Mouse (Mus musculus) G1E (cell line): ENCODE measurements around the gene Baz1a. TPM values are rescaled to one million over a fixed set of nuclear protein-coding genes. Genes with fewer than 3 reads are reported as not detected.

Experiments used
- ATAC-seq: 2 replicates; pipeline ENCODE4 v1.8.0; 2016; ENCODE audit warnings: mild to moderate bottlenecking; ENCODE audit not compliant: insufficient number of reproducible peaks, poor library complexity, low FRiP score, severe bottlenecking; ENCODE audit errors: extremely low read depth
- DNase-seq: peaks from one replicate; pipeline ENCODE4 v3.0.0; 2012; ENCODE audit warnings: low spot score
- H3K27me3 ChIP-seq: 2 replicates; pipeline ENCODE4 v1.6.1; 2012; ENCODE audit warnings: mild to moderate bottlenecking, low read length, inconsistent platforms; ENCODE audit not compliant: insufficient read depth
- H3K36me3 ChIP-seq: replicated peaks from 2 replicates; pipeline ENCODE3; 2012; ENCODE audit warnings: mild to moderate bottlenecking, inconsistent platforms
- H3K4me1 ChIP-seq: 2 replicates; pipeline ENCODE4 v1.6.1; 2012; ENCODE audit warnings: low read depth, low read length, inconsistent platforms, mixed read lengths; ENCODE audit not compliant: insufficient read depth
- H3K4me3 ChIP-seq: 2 replicates; pipeline ENCODE4 v1.5.1; 2012; ENCODE audit warnings: low read depth, mild to moderate bottlenecking, inconsistent platforms, low read length, moderate library complexity, mixed read lengths
- H3K9me3 ChIP-seq: replicated peaks from 2 replicates; pipeline ENCODE4 v1.6.1; 2012; ENCODE audit warnings: inconsistent platforms
- CTCF ChIP-seq: IDR thresholded peaks from 2 replicates; pipeline ENCODE4 v1.5.1; 2012; ENCODE audit warnings: low read depth, low read length, inconsistent platforms, mixed read lengths
- GATA1 ChIP-seq: IDR thresholded peaks from 2 replicates; pipeline ENCODE4 v1.6.1; 2012; ENCODE audit warnings: borderline replicate concordance, low read length, inconsistent platforms, mixed read lengths
- GATA2 ChIP-seq: IDR thresholded peaks from 2 replicates; pipeline ENCODE4 v1.6.1; 2012; ENCODE audit warnings: low read depth, low read length, inconsistent platforms, borderline replicate concordance
- POLR2AphosphoS5 ChIP-seq: IDR thresholded peaks from 2 replicates; pipeline ENCODE4 v1.6.1; 2012; ENCODE audit warnings: low read depth, low read length, inconsistent platforms; ENCODE audit not compliant: insufficient replicate concordance
- TAL1 ChIP-seq: conservative IDR thresholded peaks from 2 replicates; pipeline ENCODE4 v1.6.1; 2012; ENCODE audit warnings: low read depth, low read length, inconsistent platforms, mixed read lengths
- polyA plus RNA-seq: library from polyadenylated mRNA; stranded (reverse); fragments of >175 nt; gene quantifications from 2 replicates; pipeline ENCODE4 v1.2.3, GENCODE M21; 2012
- total RNA-seq, 2 experiments: library from RNA; stranded (forward) in 1 of 2; stranded (reverse) in 1 of 2; fragments of 200-1000 nt in 1 of 2; fragments of >200 nt in 1 of 2; fragmentation: Nextera tagmentation in 1 of 2; gene quantifications; 2 replicates each; pipeline ENCODE4 v1.2.3; 2014 to 2017

Baz1a gene
- total and polyA plus RNA-seq, 3 experiments = 34.1 to 370 (median 174) TPM

GRCm38 (mm10) chr12:54999016-54999690 lies 15.0 kb downstream of the Baz1a start:
- no peaks in the 10 kb centered on the region; the same call in none of the 2 replicates for H3K27me3 ChIP-seq
- H3K9me3 ChIP-seq = no peaks in the 10 kb centered on the region
- ATAC-seq (no peak), DNase-seq (no peak)
- no peak for TF ChIP-seq GATA2
- H3K4me3 ChIP-seq = no peak overlapping the region
- H3K36me3 ChIP-seq = no peaks in the 10 kb centered on the region
- peaks cover 17% of the 10 kb centered on the region for H3K4me1 ChIP-seq

- H3K4me1 ChIP-seq = peaks cover 22% of the 10 kb centered on the region
- no peaks in the 10 kb centered on the region for H3K9me3 ChIP-seq
- H3K36me3 ChIP-seq = no peaks in the 10 kb centered on the region
- no peak for ATAC-seq
- TF ChIP-seq POLR2AphosphoS5 (no peak), GATA2 (no peak)
- DNase-seq = no peak
- H3K4me3 ChIP-seq = no peak overlapping the region
- no peaks in the 10 kb centered on the region; the same call in none of the 2 replicates for H3K27me3 ChIP-seq
Observed at GRCm38 (mm10) chr12:54998411-54998810, 15.7 kb downstream of the Baz1a start.

DNA sequence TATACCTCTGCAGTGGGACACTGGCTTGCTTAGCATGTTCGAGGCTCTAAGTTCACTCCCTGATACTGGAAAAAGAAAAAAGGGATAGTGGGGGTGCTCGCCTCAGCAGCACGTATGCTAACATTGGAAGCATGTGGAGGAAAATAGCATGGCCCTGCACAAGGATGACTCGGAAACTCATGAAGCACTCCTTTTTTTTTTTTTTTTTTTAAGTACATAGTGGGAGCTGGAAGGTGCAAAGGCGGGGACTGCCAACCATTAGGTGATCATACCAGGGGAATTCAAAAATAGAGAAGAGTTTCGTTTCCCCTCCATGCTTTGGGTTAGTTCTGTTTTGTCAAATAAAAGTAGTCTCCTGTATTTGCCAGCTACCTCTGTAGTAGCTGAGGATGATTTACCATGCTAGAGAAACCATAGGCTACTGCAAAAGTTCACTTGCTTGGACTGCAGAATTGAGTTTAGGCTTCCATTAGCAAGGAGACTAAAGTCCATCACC lies 17.1 kb downstream of the Baz1a start:
- ATAC-seq = no peak
- H3K36me3 ChIP-seq = no peaks in the 10 kb centered on the region
- no peak for DNase-seq
- no peaks in the 10 kb centered on the region; the same call in none of the 2 replicates for H3K27me3 ChIP-seq
- no peak for TF ChIP-seq CTCF
- TF ChIP-seq TAL1 = no peak
- no peak for TF ChIP-seq GATA1
- no peaks in the 10 kb centered on the region for H3K9me3 ChIP-seq
- H3K4me1 ChIP-seq = peaks cover 31% of the 10 kb centered on the region
- H3K4me3 ChIP-seq = no peak overlapping the region

DNA sequence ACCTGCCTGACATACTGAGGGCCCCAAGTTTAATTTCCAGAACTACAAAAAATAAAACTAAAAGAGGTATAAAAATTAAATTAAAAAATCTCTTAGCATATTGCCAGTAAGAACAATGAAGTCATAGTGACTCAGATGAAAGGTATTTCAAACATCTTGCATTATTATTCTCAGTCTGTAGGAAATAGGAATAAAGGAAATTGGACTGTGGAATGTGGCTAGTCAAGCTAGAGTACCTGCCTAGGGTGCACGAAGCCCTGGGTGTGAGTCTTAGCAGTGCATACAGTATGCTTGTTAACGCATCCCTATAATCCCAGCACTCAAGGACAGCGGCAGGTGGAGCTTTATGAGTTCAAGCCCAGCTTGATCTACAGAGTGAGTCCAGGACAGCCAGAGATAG lies 18.2 kb downstream of the Baz1a start:
- ATAC-seq (no peak), DNase-seq (no peak)
- H3K36me3 ChIP-seq = no peaks in the 10 kb centered on the region
- H3K27me3 ChIP-seq = no peaks in the 10 kb centered on the region; the same call in none of the 2 replicates
- H3K9me3 ChIP-seq = no peaks in the 10 kb centered on the region
- no peak overlapping the region for H3K4me3 ChIP-seq
- TF ChIP-seq GATA1 = no peak
- TF ChIP-seq GATA2 = no peak
- no peak for TF ChIP-seq CTCF
- TF ChIP-seq TAL1 = no peak
- no peak for TF ChIP-seq POLR2AphosphoS5
- H3K4me1 ChIP-seq = peaks cover 31% of the 10 kb centered on the region

GRCm38 (mm10) chr12:54994418-54994817 lies 19.7 kb downstream of the Baz1a start:
- no peak for ATAC-seq
- no peaks in the 10 kb centered on the region; the same call in none of the 2 replicates for H3K27me3 ChIP-seq
- H3K9me3 ChIP-seq = no peaks in the 10 kb centered on the region
- no peak overlapping the region for H3K4me3 ChIP-seq
- no peaks in the 10 kb centered on the region for H3K36me3 ChIP-seq
- DNase-seq = no peak
- TF ChIP-seq POLR2AphosphoS5 = no peak
- TF ChIP-seq GATA2 = no peak
- TF ChIP-seq TAL1 = no peak
- no peak for TF ChIP-seq CTCF
- no peak for TF ChIP-seq GATA1
- H3K4me1 ChIP-seq = peaks cover 31% of the 10 kb centered on the region

DNA sequence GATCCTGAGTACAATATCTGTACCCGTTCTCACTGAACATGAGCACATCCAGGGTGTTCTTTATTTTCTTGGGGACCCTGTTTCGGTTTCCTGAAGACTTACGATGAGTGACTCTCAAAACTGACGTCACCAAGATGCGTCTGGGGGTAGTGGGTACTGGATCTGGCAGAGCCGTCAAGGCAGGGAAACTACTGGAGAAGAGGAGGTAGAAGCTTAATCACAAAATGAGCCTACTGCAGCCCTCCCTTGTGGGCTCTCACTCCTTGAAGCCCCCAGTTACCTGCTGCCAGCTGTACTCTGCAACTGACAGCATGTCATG lies 20.1 kb downstream of the Baz1a start:
- Histone ChIP-seq H3K4me1 (peaks cover 30% of the 10 kb centered on the region), H3K36me3 (no peaks in the 10 kb centered on the region), H3K4me3 (no peak overlapping the region), H3K9me3 (no peaks in the 10 kb centered on the region), H3K27me3 (no peaks in the 10 kb centered on the region; the same call in none of the 2 replicates)
- ATAC-seq = no peak
- TF ChIP-seq POLR2AphosphoS5 = no peak
- TF ChIP-seq CTCF = no peak
- no peak for TF ChIP-seq GATA1
- no peak for TF ChIP-seq TAL1
- no peak for TF ChIP-seq GATA2
- no peak for DNase-seq
